Mouse (Mus musculus) MN1 (cell line): ENCODE measurements around the gene Gm8909.
A peak's percentile ranks its signal among the peaks of the same experiment; 100 is the strongest.
"Not testable (repeated sequence)": the region's sequence is repeated elsewhere in the genome, so short reads cannot be mapped to it uniquely, and the experiment has no call there.

Source experiments
- DNase-seq: peaks from one replicate; pipeline ENCODE4 v3.0.0-alpha.2; 2016; ENCODE audit warnings: low spot score

The Gm8909 gene

GRCm38 (mm10) chr17:36168039-36168652 lies at the start of gene Gm8909:
Gm8909 (minus strand) TSS chr17:36168537.
- no peak for DNase-seq

DNA sequence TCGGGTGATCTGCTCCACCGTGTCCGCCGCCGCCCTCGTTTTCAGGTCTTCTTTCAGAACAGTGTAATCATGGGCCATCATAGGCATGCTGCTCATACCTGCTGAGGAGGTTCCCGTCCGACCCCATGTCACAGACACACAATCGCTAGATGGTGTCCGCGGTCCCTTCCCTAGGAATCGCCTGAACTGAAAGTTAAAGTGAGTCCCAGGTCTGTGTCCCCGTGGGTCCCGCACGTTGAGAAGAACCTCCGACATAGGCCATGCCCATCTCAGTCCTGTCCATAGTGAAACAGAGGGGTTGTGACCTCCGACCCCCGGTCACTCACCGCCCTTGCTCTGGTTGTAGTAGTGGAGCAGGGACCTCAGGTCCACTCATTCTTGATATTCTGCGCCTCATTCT lies 47.2 kb upstream of the Gm8909 start:
- DNase-seq, result no peak

GRCm38 (mm10) chr17:36206846-36207245 lies 38.5 kb upstream of the Gm8909 start:
- no peak for DNase-seq

DNA sequence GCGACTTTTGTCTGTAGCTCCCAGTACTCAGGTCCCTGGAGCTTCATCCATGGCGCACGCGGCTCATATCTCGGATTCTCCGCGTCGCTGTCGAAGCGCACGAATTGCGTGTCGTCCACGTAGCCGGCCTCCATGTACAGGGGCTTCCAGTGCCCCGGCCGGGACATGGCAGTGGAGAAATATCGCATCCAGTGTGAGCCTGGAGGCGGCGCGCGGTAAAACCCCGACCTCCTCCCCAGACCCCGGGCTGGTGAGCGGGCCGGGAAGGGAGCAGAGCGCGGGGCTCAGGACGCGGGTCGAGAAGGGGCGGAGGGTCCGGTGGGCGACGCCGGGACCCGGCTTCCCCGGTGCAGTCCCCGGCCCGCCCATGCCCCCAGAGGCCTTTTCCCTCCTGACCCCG lies 37.5 kb upstream of the Gm8909 start:
- no peak for DNase-seq

DNA sequence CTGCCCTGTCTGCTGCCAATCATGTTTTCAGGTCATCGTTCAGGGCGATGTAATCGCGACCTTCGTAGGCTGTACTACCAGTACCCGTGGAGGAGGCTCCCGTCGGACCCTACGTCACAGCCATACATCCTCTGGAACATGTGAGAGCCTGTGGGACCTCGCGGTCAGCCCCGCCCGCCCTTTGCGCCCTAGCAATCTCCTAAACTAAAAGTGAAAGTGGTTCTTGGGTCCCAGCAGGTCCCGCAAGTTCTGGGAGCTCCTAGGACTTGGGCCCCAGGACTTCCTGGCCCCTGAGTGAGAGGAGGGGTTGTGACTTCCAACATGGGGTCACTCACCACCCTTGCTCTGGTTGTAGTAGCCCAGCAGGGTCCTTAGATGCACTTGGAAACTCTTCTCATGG lies 37.1 kb upstream of the Gm8909 start:
- DNase-seq, result no peak

DNA sequence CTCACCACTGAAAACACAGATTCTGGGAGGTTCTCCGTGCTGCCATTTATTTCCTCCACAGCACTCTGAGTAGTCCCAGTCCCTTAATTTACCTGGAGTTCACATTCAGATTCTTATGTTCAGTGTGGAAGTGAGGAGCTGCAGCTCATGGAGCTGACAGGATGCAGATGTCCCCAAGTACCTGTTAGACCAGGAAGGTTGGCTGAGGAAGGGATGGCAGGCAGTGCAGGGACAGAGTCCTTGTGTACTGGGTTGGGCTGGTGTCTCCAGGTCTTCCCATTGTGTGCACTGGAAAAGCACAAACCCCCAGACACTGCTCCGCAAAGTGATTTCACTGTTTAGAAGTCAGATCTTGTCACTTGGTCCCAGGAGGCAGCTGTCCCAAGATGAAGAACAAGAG lies 33.5 kb upstream of the Gm8909 start:
- DNase-seq, result no peak

DNA sequence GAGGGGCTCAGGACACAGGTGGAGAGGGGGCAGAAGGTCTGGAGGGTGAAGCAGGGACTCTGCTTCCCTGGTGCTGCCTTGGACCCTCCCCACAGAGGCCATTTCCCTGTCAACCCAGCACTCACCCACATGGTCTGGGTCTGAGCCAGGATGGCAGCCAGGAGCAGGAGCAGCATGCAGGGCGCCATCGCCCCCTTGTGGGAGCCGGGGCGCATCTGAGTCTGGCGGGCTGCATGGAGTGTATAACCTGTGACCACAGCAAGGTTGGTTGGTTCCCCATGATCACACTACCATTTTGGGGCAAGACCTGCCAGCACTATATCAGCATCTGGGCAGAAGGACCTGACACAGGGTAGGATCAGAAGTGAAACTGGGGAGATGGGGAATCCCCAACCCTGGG lies 30.0 kb upstream of the Gm8909 start:
- DNase-seq, result no peak

DNA sequence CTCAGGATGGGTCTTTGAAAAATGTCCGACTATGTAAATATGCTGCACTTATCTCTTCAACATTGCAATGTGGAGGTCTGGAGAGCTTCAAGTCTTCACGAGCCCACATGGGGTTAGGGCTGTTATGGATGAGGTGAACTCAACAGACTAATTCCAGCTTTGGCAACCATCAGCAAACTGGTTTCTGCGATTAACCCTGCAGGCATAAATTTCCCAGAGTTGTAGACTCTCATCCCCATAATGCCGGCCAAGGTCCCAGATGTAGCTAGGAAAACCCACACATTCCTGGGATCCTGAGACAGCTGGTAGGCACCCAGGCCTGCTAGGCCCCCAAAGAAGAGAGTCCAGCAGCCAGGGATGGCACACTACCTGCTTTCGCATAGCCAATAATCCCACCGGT lies 26.1 kb upstream of the Gm8909 start:
- DNase-seq, result no peak

- peak; percentile 40 for DNase-seq
These were observed 25.3 kb upstream of the Gm8909 start for GRCm38 (mm10) chr17:36193546-36194141.

DNA sequence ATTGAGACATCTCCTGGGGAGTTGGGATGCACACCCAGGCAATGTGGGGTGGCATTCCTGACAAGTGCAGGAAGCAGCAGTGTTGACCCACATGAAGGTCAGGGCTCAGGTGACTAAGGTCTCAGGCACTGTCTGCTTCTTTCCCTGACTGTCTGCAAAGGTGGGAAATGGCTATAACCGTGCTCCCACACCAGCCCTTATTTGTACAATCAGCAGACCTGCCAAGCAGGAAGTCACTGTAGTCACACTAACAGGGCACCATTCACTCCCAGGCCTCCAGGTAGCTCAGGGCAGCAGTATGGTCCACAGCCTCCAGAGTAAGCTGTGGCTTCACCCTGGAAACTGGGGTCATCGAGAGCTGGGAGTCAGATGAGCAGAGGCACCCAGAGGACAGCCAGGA lies 24.0 kb upstream of the Gm8909 start:
- DNase-seq, result peak; percentile 4

- no peak for DNase-seq
These were observed 21.8 kb upstream of the Gm8909 start, which contains the start of gene H2-T3 for GRCm38 (mm10) chr17:36190169-36190507. H2-T3 (minus strand) TSS chr17:36190287.

DNA sequence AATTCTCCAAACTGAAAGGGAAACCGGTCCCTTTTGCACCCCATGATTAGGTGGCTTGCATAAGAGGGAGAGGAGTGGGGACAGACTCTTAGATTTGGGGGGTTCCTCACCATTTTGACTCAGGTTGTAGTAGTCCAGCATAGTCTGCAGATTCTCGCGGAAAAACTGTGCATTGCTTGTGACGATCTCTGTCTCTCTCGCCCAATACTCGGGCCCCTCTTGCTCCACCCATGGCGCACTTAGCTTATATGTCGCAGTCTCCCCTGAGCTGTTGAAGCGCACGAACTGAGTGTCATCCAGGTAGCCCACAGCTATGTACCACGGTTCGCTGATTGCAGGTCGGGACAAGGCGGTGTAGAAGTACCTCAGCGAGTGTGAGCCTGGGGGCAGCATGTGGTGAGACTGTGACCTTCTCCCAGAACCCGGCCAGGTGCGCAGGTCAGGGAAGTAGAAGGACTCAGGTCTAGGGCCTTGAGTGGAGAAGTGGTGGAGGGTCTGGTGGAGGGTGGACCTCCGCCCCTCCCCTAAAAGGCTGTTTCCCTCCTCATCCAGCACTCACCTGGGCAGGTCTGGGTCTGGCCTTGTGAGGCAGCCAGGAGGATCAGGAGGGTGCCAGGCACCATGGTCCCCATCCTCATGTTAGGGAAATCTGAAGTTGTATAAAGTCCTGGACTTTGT lies 21.3 kb upstream of the Gm8909 start:
- no peak for DNase-seq

- no peak for DNase-seq
These were observed 19.2 kb upstream of the Gm8909 start for GRCm38 (mm10) chr17:36187540-36187939.

DNA sequence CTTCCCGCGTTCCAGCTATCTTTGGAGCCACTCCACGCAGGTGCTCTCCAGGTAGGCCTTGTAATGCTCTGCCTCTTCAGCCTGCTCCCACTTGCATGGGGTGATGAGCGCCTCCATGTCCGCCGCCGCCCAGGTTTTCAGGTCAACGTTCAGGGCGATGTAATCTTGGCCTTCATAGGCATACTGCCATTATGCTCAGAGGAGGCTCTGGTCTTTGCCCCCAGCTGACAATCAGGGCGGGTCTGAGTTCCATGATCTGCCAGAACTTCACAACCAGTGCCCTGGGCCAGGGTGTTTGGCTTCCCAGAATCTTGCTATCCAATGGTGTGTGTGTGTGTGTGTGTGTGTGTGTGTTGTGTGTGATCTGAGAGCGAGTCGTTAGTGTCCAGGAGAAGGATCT lies 13.9 kb upstream of the Gm8909 start:
- DNase-seq, result no peak

GRCm38 (mm10) chr17:36179446-36179845 lies 11.1 kb upstream of the Gm8909 start:
- not testable (repeated sequence) for DNase-seq

DNA sequence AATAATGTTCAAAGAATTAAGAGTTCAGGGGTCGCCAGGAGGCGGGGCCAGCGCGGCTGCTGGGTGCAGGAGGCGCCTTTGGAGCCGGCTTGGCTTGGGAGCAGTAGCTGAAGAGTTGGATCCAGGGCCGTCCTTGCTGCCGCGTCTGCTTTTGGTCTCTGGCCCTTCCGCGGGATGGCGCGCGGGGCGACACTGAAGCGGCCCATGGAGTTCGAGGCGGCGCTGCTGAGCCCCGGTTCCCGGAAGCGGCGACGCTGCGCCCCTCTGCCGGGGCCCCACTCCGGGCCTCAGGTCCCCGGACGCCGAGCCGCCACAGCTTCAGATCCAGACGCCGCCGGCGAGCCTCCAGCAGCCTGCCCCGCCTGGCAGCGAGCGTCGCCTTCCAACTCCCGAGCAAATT lies 10.6 kb upstream of the Gm8909 start:
- not testable (repeated sequence) for DNase-seq

GRCm38 (mm10) chr17:36176132-36176531 lies 7.8 kb upstream of the Gm8909 start:
- DNase-seq, result not testable (repeated sequence)

DNA sequence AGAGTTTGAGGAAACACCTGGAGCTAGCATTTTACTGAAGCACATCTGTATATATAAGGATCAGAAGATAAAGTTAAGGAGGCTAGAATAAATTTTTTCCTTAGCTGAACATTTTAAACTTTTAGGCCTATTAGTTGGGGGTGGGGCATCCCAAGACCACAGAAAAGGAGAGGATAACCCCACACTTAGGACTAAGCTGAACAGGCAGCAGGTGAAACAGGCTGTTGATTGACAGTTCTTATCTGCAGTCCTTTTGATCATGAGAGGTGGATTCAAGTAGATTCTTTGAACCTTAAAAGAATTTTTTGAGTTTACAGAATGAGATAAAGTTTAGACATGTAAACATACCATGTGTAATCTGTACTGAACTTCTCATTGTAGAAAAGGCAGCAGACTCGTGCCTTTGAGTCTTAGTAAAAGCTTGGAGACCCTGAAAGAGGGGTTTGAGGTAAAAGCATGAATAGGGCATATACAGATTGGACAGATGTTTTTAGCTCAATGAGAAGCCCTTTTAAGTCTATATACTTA lies 2.0 kb upstream of the Gm8909 start:
- DNase-seq, result no peak

GRCm38 (mm10) chr17:36169753-36170152 lies 1.4 kb upstream of the Gm8909 start:
- no peak for DNase-seq

GRCm38 (mm10) chr17:36169094-36169493 lies 757 bp upstream of the Gm8909 start:
- DNase-seq, result not testable (repeated sequence)

GRCm38 (mm10) chr17:36167306-36168038 lies 865 bp downstream of the Gm8909 start:
- DNase-seq, result no peak

- not testable (repeated sequence) for DNase-seq
These were observed 1.4 kb downstream of the Gm8909 start for GRCm38 (mm10) chr17:36166901-36167300.
